Mouse (Mus musculus) neural tube, embryonic 14.5 days (tissue): ENCODE results near the gene Tmem30c. TPM values are rescaled to one million over a fixed set of nuclear protein-coding genes. Genes with fewer than 3 reads are reported as not detected.
A peak's percentile ranks its signal among the peaks of the same experiment; 100 is the strongest.

Experiments used
- ATAC-seq: fragments of 200-750 bp; cut with Nextera tagmentation; 2 replicates; pipeline ENCODE4 v1.8.0; 2017; ENCODE audit warnings: low read depth, mild to moderate bottlenecking, moderate TSS enrichment, moderate library complexity
- H3K27ac ChIP-seq: fragments of 300-500 bp; sonication (generic); 2 replicates; pipeline ENCODE4 v1.5.1; 2014; ENCODE audit warnings: low read depth, mild to moderate bottlenecking, control low read depth, low read length, moderate library complexity, mixed read lengths
- H3K27me3 ChIP-seq: fragments of 300-500 bp; sonication (generic); 2 replicates; pipeline ENCODE4 v1.6.1; 2014; ENCODE audit warnings: low read length; ENCODE audit not compliant: control insufficient read depth, insufficient read depth
- H3K36me3 ChIP-seq: fragments of 300-500 bp; sonication (generic); 2 replicates; pipeline ENCODE4 v1.6.1; 2014; ENCODE audit warnings: low read length, mixed read lengths; ENCODE audit not compliant: control insufficient read depth, insufficient read depth
- H3K4me1 ChIP-seq: fragments of 300-500 bp; sonication (generic); 2 replicates; pipeline ENCODE4 v1.6.1; 2014; ENCODE audit warnings: low read length; ENCODE audit not compliant: control insufficient read depth, insufficient read depth
- H3K4me2 ChIP-seq: fragments of 300-500 bp; sonication (generic); 2 replicates; pipeline ENCODE4 v1.6.1; 2014; ENCODE audit warnings: mild to moderate bottlenecking, low read depth, low read length, control low read depth
- H3K4me3 ChIP-seq: fragments of 300-500 bp; sonication (generic); 2 replicates; pipeline ENCODE4 v1.5.1; 2014; ENCODE audit warnings: low read depth, low read length, control low read depth, mixed read lengths
- H3K9ac ChIP-seq: fragments of 300-500 bp; sonication (generic); replicated peaks from 2 replicates; pipeline ENCODE4 v1.6.1; 2014; ENCODE audit warnings: low read depth, mild to moderate bottlenecking, control low read depth, low read length, mixed read lengths
- H3K9me3 ChIP-seq: fragments of 300-500 bp; sonication (generic); 2 replicates; pipeline ENCODE4 v1.6.1; 2016; ENCODE audit warnings: low read length; ENCODE audit not compliant: control insufficient read depth
- WGBS: fragments of 180-500 bp; shearing (Covaris S2); extraction: QIAGEN DNeasy Blood & Tissue Kit; methylation state at CpG from one replicate; pipeline ENCODE4 v1.1.7; 2014; 5-methylcytosine and 5-hydroxymethylcytosine counted together
- polyA plus RNA-seq: library from polyadenylated mRNA; unstranded; fragments of >200 nt; fragmentation: Nextera tagmentation; extraction: Ambion mirVana; gene quantifications from 2 replicates; pipeline ENCODE4 v1.2.1, GENCODE M21; 2014

Tmem30c gene
- polyA plus RNA-seq, 1 experiment from 2014 or later: 0.74 TPM

- Histone ChIP-seq H3K27me3 (no peaks in the 10 kb centered on the region), H3K4me2 (no peak overlapping the region), H3K36me3 (no peaks in the 10 kb centered on the region), H3K4me3 (no peak overlapping the region), H3K4me1 (no peaks in the 10 kb centered on the region), H3K9me3 (no peaks in the 10 kb centered on the region), H3K27ac (no peak overlapping the region), H3K9ac (no peak overlapping the region)
- ATAC-seq: no peak
- 69% methylated on average over 19 of the region's 19 CpGs for WGBS
Measured at GRCm38 (mm10) chr16:57303716-57304115, 11.1 kb upstream of the Tmem30c start.

DNA sequence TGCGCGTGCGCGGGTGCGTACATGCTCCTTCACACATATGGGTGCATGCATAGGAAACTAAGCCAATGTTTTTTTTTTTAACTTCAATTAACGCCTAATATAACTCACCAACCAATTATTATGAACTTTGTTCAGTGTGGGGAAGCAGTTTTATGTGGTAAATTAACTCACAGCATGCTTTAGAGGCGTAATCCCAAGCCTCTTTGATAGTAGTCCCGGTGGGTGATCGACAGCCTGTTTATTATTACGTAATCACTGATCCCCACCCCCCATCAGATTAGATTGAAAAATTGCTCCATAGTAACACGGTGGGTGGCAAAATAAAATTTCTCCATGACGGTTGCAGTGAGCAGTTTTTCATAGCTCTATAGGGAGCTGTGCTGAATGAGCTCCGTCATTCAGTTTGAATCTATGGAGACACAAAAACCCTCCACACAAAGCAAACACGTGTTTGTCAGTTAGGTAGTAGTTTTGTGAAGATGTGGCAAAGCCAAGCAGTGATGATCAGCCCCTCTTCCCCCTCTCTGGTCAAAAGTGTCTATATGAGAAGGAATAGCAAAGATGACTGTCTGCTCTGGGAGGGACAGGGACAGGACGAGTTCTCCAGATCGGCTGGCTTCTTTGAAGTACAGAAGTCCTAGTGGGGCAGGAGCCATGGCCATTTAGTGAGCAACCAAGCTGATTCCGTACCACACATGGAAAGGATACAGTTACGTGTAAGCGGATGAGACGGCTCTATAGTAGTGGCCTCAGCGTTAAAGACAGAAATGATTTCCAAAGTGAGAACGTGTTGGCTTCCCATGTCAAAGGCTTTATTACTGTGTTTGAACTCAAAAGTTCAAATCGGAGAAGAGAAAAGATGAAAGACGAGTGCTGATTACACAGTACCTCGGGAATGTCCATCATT, 10.4 kb upstream of the Tmem30c start:
- Histone ChIP-seq H3K27me3 (no peaks in the 10 kb centered on the region), H3K27ac (no peak overlapping the region), H3K9me3 (no peaks in the 10 kb centered on the region), H3K36me3 (no peaks in the 10 kb centered on the region), H3K4me1 (no peaks in the 10 kb centered on the region), H3K4me3 (no peak overlapping the region), H3K9ac (no peak overlapping the region), H3K4me2 (no peak overlapping the region)
- peak; percentile 82 for ATAC-seq
- WGBS: 69% methylated on average over 25 of the region's 25 CpGs

GRCm38 (mm10) chr16:57301512-57302115, 8.9 kb upstream of the Tmem30c start:
- Histone ChIP-seq H3K9ac (no peak overlapping the region), H3K4me2 (no peak overlapping the region), H3K36me3 (no peaks in the 10 kb centered on the region), H3K9me3 (no peaks in the 10 kb centered on the region), H3K27me3 (no peaks in the 10 kb centered on the region), H3K4me1 (no peaks in the 10 kb centered on the region), H3K4me3 (no peak overlapping the region), H3K27ac (no peak overlapping the region)
- no peak for ATAC-seq
- WGBS: 86% methylated on average over 9 of the region's 9 CpGs

GRCm38 (mm10) chr16:57295216-57295934, 2.7 kb upstream of the Tmem30c start:
- no peaks in the 10 kb centered on the region for H3K27me3 ChIP-seq
- no peak for ATAC-seq
- H3K9ac ChIP-seq: no peak overlapping the region
- no peak overlapping the region for H3K27ac ChIP-seq
- no peaks in the 10 kb centered on the region for H3K9me3 ChIP-seq
- no peaks in the 10 kb centered on the region for H3K36me3 ChIP-seq
- no peaks in the 10 kb centered on the region for H3K4me1 ChIP-seq
- WGBS: 90% methylated on average over 10 of the region's 10 CpGs
- H3K4me3 ChIP-seq: no peak overlapping the region
- no peak overlapping the region for H3K4me2 ChIP-seq

GRCm38 (mm10) chr16:57292296-57292695, 369 bp downstream of the Tmem30c start:
- H3K27me3 ChIP-seq: no peaks in the 10 kb centered on the region
- no peaks in the 10 kb centered on the region for H3K4me1 ChIP-seq
- H3K9me3 ChIP-seq: no peaks in the 10 kb centered on the region
- WGBS: 61% methylated on average over 4 of the region's 4 CpGs
- no peak overlapping the region for H3K9ac ChIP-seq
- no peak overlapping the region for H3K4me3 ChIP-seq
- no peaks in the 10 kb centered on the region for H3K36me3 ChIP-seq
- ATAC-seq: no peak
- H3K4me2 ChIP-seq: no peak overlapping the region
- no peak overlapping the region for H3K27ac ChIP-seq

- Histone ChIP-seq H3K27ac (no peak overlapping the region), H3K36me3 (no peaks in the 10 kb centered on the region), H3K4me3 (no peak overlapping the region), H3K27me3 (no peaks in the 10 kb centered on the region), H3K4me1 (no peaks in the 10 kb centered on the region), H3K4me2 (no peak overlapping the region), H3K9ac (no peak overlapping the region), H3K9me3 (no peaks in the 10 kb centered on the region)
- 93% methylated on average over 5 of the region's 5 CpGs for WGBS
- no peak for ATAC-seq
Measured at GRCm38 (mm10) chr16:57291696-57292095, 969 bp downstream of the Tmem30c start.

DNA sequence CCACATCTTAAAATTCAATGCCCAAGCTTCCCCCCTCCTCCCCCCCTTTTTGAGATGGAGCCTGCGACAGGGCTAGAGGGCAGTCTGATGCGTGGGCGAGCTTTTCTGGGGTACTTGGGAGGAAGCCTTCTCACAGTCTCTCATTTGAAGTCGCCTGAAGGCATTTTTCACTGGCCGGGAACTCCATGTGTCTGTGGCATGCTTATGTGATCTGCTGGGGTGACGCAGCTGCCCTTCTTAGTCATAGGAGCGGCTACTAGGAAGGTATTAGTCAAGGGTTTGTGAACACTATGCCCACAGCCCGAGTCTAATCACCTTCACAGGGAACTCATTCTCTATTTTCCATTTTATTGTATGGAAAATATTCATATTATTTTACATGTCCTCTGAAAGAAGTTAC, 11.2 kb downstream of the Tmem30c start:
- Histone ChIP-seq H3K9me3 (no peaks in the 10 kb centered on the region), H3K4me3 (no peak overlapping the region), H3K9ac (no peak overlapping the region), H3K4me1 (no peaks in the 10 kb centered on the region), H3K36me3 (no peaks in the 10 kb centered on the region), H3K27ac (no peak overlapping the region), H3K27me3 (no peaks in the 10 kb centered on the region), H3K4me2 (no peak overlapping the region)
- WGBS: 66% methylated on average over 8 of the region's 8 CpGs
- ATAC-seq: no peak

GRCm38 (mm10) chr16:57280221-57281217, 12.1 kb downstream of the Tmem30c start:
- ATAC-seq: no peak
- no peaks in the 10 kb centered on the region for H3K4me1 ChIP-seq
- no peaks in the 10 kb centered on the region for H3K9me3 ChIP-seq
- H3K9ac ChIP-seq: no peak overlapping the region
- H3K4me3 ChIP-seq: no peak overlapping the region
- no peaks in the 10 kb centered on the region for H3K36me3 ChIP-seq
- 84% methylated on average over 31 of the region's 31 CpGs for WGBS
- no peak overlapping the region for H3K27ac ChIP-seq
- H3K27me3 ChIP-seq: no peaks in the 10 kb centered on the region
- H3K4me2 ChIP-seq: no peak overlapping the region
